Mouse (Mus musculus): ENCODE data around the gene Ccr6.

Gene Ccr6

GRCm38 (mm10) chr17:8285056-8285455, 49.2 kb downstream of the Ccr6 start:
- DNase-seq, result no peak

DNA sequence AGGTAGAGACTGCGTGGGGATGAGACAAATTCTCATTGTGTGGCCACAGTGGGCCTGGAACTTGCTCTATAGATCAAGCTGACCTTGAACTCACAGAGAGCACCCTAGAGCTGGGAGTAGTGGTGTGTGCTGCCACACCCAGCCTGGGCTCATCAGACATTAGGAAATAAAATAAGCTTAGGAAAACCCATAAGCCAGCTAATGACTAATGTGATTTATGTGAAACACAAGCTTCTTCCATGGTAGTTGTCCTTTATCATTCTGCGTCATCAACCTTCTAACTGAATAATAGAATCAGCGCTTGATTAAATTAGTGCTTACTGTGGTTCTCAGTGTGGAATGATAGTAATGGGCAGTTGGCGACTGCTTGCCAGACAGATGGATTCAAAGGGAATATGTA, 51.1 kb downstream of the Ccr6 start:
- DNase-seq, result no peak

DNA sequence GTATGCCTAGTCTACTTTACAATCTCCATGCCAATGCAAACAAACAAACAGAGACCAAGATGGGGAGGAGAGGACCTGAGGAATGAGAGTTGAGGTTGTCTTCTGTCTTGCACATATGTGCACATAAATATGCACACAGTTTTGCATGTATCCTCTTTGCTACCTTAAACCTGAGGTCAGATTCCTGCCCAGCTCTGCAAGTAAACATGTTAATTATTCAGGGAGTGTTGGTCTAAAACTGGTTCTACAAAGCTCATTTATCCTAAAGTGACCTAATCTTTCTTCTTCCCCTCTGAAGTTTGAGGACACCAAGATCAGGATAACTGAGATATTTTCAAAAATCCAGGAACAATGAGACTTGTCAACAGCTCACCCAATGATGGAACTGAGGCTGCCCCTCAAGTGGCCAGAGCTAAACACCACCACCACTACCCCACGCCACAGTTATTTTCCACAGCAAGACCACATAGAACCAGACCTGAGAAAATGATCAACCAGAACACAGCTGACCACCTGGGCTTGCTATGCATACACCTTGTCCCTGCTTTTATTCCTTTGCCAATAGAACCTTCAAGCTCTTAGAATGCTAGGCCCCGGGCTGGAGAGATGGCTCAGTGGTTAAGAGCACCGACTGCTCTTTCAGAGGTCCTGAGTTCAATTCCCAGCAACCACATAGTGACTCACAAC, 54.3 kb downstream of the Ccr6 start:
- DNase-seq, result no peak

DNA sequence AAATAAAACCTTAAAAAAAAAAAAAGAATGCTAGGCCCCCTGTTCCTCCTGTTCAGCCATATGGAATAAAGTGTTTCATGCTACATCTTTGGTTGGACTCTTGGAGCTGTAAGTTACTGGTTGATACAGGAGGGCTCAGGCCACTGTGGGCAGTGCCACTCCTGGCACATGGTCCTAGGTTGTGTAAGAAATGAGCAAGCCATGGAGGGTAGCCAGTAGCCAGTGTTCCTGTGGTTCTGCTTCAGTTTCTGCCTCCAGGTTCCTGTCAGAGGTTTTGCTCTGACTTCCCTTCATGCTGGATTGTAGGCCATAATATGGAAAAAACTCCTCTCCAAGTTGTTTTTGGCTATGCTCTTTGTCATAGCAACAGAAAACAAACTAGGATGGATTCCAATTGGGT, 54.9 kb downstream of the Ccr6 start:
- no peak for DNase-seq

GRCm38 (mm10) chr17:8295825-8296224, 60.0 kb downstream of the Ccr6 start:
- DNase-seq, result no peak

- DNase-seq, result no peak
Measured at GRCm38 (mm10) chr17:8296313-8296844, 60.5 kb downstream of the Ccr6 start.

- no peak for DNase-seq
Measured at GRCm38 (mm10) chr17:8297746-8298145, 61.9 kb downstream of the Ccr6 start.

DNA sequence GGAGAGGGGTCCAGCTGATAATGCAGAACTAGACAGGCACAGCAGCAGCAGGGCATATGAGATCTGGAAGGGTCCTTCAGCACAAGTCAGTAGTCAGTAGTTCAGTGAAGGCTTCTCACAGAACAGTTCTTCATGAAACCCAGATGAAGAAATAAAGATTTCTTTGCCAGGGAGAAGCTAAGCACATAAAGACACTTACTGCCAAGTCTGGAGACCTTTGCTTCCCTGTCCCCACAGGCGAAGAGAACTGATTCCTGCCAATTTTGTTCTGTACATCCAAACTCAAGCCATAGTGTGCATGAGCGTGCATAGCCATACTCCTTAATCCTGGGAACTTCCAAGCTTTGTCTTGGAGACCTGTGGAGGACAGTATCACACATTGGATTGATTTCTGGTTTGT, 62.4 kb downstream of the Ccr6 start:
- DNase-seq, result no peak

DNA sequence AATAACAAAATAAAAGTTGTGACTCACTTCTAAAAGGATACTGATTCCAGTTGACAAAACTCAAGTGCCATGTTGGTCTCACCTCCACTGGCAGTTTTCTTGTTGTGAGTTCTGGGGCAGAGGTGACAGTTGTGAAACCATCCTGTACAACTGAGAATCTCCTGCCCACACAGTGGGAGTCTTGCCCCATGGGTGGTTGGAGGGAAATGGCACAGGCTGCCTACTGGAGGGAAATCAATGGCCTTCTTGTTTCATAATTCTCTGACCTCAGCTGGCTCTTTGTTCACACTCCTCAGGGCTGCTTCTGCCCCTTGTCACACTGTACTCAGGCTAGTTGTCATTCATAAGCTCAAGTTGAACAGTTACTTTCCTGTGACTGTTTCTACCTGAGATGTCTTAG, 63.7 kb downstream of the Ccr6 start:
- DNase-seq, result no peak

DNA sequence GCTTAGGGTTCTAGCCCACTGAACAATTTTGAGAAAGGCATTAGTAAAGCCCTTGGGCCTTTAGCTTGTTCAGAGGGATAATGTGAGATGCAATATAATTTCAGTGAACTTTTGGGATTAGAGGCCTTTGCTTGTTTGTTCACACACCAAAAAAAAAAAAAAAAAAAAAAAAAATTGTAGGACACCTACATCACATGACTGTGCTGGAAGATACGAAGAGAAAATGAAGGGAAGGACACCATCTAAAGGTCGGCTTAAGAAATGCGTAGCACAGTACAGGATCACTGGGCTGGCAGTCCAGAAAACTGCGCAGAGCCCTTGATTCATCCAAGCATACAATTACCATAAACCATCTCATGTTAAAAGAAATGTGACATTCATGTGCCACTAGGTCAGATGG, 65.7 kb downstream of the Ccr6 start:
- no peak for DNase-seq

- no peak for DNase-seq
Measured at GRCm38 (mm10) chr17:8302772-8303438, 67.1 kb downstream of the Ccr6 start.

- DNase-seq, result no peak
Measured at GRCm38 (mm10) chr17:8303671-8304070, 67.8 kb downstream of the Ccr6 start.

DNA sequence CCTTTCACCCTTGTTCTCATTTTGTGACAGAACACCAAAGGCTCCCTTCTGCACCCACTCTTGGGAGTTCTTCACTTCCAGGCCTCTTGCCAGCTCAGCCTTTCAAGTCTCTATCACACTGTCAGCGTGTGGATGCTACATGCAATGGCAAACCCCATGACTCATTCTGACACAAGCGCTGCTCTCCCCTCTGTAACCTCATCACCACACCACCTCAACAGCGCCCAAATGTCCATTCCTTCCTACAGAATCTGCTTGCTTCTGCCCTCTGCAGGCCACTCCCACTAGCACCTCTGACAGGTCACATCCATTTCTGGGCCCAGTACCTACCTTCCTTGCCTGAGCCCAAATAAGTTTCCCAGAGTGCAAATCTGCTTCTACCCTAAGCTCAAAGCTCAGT, 70.0 kb downstream of the Ccr6 start:
- no peak for DNase-seq
